Mouse (Mus musculus) stomach, postnatal 0 days (tissue): ENCODE measurements around the gene Pbx3. TPM values are rescaled to one million over a fixed set of nuclear protein-coding genes. Genes with fewer than 3 reads are reported as not detected.

Experiments
- ATAC-seq: fragments of 200-750 bp; cut with Nextera tagmentation; 2 replicates; pipeline ENCODE4 v1.8.0; 2017; ENCODE audit not compliant: low FRiP score, low TSS enrichment
- DNase-seq: peaks from one replicate; pipeline ENCODE4 v3.0.0-alpha.2; 2016; ENCODE audit warnings: low spot score
- H3K27ac ChIP-seq: fragments of 300-500 bp; sonication (generic); replicated peaks from 2 replicates; pipeline ENCODE4 v1.5.1; 2014; ENCODE audit warnings: mild to moderate bottlenecking, control low read depth
- H3K27me3 ChIP-seq: fragments of 300-500 bp; sonication (generic); 2 replicates; pipeline ENCODE4 v1.6.1; 2014; ENCODE audit warnings: low read length; ENCODE audit not compliant: control insufficient read depth, insufficient read depth
- H3K36me3 ChIP-seq: fragments of 300-500 bp; sonication (generic); 2 replicates; pipeline ENCODE4 v1.6.1; 2014; ENCODE audit warnings: low read length, mixed read lengths; ENCODE audit not compliant: control insufficient read depth, insufficient read depth
- H3K4me1 ChIP-seq: fragments of 300-500 bp; sonication (generic); replicated peaks from 2 replicates; pipeline ENCODE4 v1.6.1; 2014; ENCODE audit warnings: antibody characterized with exemption; ENCODE audit not compliant: control insufficient read depth, insufficient read depth
- H3K4me2 ChIP-seq: fragments of 300-500 bp; sonication (generic); replicated peaks from 2 replicates; pipeline ENCODE4 v1.6.1; 2014; ENCODE audit warnings: low read depth, mild to moderate bottlenecking, control low read depth, moderate library complexity
- H3K4me3 ChIP-seq: fragments of 300-500 bp; sonication (generic); 2 replicates; pipeline ENCODE4 v1.5.1; 2014; ENCODE audit warnings: low read depth, low read length, control low read depth
- H3K9ac ChIP-seq: fragments of 300-500 bp; sonication (generic); 2 replicates; pipeline ENCODE4 v1.6.1; 2014; ENCODE audit warnings: mild to moderate bottlenecking, low read length, control low read depth, mixed read lengths
- H3K9me3 ChIP-seq: fragments of 300-500 bp; sonication (generic); 2 replicates; pipeline ENCODE4 v1.6.1; 2016; ENCODE audit warnings: low read length; ENCODE audit not compliant: control insufficient read depth
- CTCF ChIP-seq: IDR thresholded peaks from 2 replicates; pipeline ENCODE4 v1.5.1; 2016; ENCODE audit warnings: antibody characterized with exemption, low read depth, mild to moderate bottlenecking, moderate library complexity
- EP300 ChIP-seq: optimal IDR thresholded peaks from 2 replicates; pipeline ENCODE3; 2016; ENCODE audit warnings: antibody characterized with exemption
- WGBS: fragments of 180-500 bp; shearing (Covaris S2); extraction: QIAGEN DNeasy Blood & Tissue Kit; methylation state at CpG from one replicate; pipeline ENCODE4 v1.1.7; 2014; 5-methylcytosine and 5-hydroxymethylcytosine counted together
- polyA plus RNA-seq: library from polyadenylated mRNA; unstranded; fragments of >200 nt; fragmentation: Nextera tagmentation; extraction: Ambion mirVana; gene quantifications from 2 replicates; pipeline ENCODE4 v1.2.1, GENCODE M21; 2015

The Pbx3 gene
- polyA plus RNA-seq, 1 experiment from 2014 or later = 11.6 TPM

DNA sequence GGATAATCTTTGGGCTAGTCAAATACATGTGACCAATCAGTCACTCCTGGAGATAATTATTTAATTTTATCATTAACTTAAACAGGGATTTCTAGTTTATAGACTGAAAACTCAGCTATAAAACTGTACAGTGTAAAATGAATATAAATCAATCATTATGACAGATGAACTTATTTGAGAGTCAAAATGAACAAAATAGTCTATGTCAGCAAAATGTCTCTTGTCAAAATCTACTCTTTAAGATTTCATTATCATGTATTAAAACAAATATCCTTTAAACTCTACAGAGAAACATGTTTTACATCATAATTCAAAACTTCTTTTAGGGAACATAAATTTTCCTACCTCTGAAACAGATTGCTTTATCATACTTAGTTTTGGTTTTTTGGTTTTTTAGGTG is 20.9 kb downstream of the Pbx3 start:
- H3K27me3 ChIP-seq = no peaks in the 10 kb centered on the region
- H3K4me3 ChIP-seq = no peak overlapping the region
- H3K36me3 ChIP-seq = no peaks in the 10 kb centered on the region
- H3K4me1 ChIP-seq = no peaks in the 10 kb centered on the region
- no peak overlapping the region for H3K27ac ChIP-seq
- DNase-seq = no peak
- no peak overlapping the region for H3K9ac ChIP-seq
- H3K9me3 ChIP-seq = no peaks in the 10 kb centered on the region
- TF ChIP-seq EP300 = no peak
- TF ChIP-seq CTCF = no peak
- no peak for ATAC-seq
- no peak overlapping the region for H3K4me2 ChIP-seq

DNA sequence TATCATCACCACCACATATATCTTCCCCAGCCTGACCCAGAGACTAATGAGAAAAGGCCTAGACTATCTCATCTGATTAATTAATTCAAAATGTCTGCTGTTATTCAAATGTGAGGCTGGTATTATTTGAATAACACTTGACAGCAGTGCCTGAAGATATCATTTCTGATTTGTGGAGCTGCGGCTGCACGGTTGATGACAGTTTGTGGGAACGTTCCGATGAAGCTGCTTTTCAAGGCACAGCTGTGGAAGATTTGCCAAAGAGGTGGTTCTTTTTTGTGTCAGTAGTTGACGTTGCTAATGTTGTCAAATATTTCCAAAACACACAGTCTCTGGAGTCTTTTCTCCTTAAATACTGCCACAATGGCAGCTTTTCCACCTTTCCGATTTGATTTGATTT is 25.8 kb downstream of the Pbx3 start:
- H3K27me3 ChIP-seq = no peaks in the 10 kb centered on the region
- H3K9ac ChIP-seq = no peak overlapping the region
- H3K4me1 ChIP-seq = no peaks in the 10 kb centered on the region
- 64% methylated on average over 6 of the region's 6 CpGs for WGBS
- ATAC-seq (no peak), DNase-seq (no peak)
- no peak overlapping the region for H3K4me3 ChIP-seq
- no peaks in the 10 kb centered on the region for H3K36me3 ChIP-seq
- no peak overlapping the region for H3K27ac ChIP-seq
- TF ChIP-seq CTCF (no peak), EP300 (no peak)
- H3K4me2 ChIP-seq = no peak overlapping the region
- H3K9me3 ChIP-seq = no peaks in the 10 kb centered on the region

DNA sequence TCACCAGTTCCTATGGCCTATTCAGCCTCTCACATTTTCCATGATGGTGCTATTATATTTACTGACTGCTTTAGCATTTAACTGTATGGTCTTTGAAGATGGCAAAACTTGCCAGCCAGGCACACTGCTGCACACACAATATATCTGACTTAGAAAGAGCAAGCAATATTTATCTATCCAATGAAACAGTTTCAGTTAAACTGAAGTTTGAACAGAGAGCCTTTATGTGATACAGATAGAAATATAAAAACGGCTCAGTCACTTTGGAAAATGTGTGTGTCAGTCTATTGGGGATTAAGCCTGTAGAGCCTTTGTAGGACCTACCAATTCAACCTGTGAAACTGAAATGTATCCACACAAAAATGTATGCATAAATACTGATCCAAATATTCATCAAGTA is 74.3 kb downstream of the Pbx3 start:
- no peak for TF ChIP-seq CTCF
- no peak for TF ChIP-seq EP300
- H3K4me2 ChIP-seq = no peak overlapping the region
- DNase-seq = no peak

DNA sequence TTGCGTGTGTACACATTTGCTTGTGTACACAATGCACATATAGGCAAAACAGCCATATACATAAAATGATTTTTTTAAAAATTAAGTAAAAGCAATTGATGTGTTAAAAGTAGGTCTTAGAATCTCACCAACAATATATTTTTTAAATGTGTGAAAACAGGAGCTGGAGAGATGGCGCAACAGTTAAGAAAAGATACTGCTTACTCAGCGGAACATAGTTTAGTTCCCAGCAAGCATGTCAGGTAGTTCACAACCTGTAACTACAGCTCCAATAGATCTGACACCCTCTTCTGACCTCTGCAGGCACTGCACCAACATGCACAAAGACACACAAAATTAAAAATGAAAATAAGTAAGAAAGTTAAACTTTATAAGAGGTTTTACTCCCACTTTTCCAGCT is 74.7 kb downstream of the Pbx3 start:
- DNase-seq = no peak
- no peaks in the 10 kb centered on the region for H3K36me3 ChIP-seq
- WGBS = 96% methylated on average over 3 of the region's 3 CpGs
- H3K27me3 ChIP-seq = no peaks in the 10 kb centered on the region
- no peak overlapping the region for H3K27ac ChIP-seq
- no peak overlapping the region for H3K4me3 ChIP-seq
- ATAC-seq = no peak
- H3K4me2 ChIP-seq = no peak overlapping the region
- H3K4me1 ChIP-seq = no peaks in the 10 kb centered on the region
- TF ChIP-seq CTCF = no peak
- TF ChIP-seq EP300 = no peak
- H3K9ac ChIP-seq = no peak overlapping the region
- no peaks in the 10 kb centered on the region for H3K9me3 ChIP-seq

More for the DNA sequence above, 74.3 kb downstream of the Pbx3 start:
- Histone ChIP-seq H3K9me3 (no peaks in the 10 kb centered on the region), H3K27me3 (no peaks in the 10 kb centered on the region), H3K27ac (no peak overlapping the region), H3K4me3 (no peak overlapping the region), H3K4me1 (no peaks in the 10 kb centered on the region), H3K36me3 (no peaks in the 10 kb centered on the region), H3K9ac (no peak overlapping the region)
- ATAC-seq = no peak
- 64% methylated on average over 1 of the region's 1 CpGs for WGBS

DNA sequence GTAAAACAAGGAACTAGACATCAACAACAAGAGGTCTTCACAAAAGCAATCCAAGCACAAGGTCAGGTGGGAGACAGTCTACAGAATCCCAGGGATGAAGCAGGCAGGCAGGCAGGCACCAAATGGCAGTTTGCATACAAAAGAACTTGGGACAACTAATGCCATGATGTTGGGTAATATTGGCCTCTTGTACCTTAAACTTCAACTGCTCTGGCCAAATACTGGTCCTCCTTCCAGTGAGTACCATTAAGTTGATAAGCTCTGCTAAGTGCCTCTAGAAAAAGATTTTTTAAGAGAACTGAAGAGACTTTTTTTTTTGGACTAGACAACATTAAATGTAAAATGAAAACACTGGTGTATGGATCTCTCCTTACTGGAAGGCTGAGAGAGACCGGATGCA is 83.2 kb downstream of the Pbx3 start:
- Histone ChIP-seq H3K9ac (no peak overlapping the region), H3K4me2 (no peak overlapping the region), H3K27me3 (no peaks in the 10 kb centered on the region), H3K4me1 (no peaks in the 10 kb centered on the region), H3K27ac (no peak overlapping the region), H3K36me3 (no peaks in the 10 kb centered on the region), H3K4me3 (no peak overlapping the region), H3K9me3 (no peaks in the 10 kb centered on the region)
- TF ChIP-seq EP300 (no peak), CTCF (no peak)
- DNase-seq = no peak
- 77% methylated on average over 1 of the region's 1 CpGs for WGBS
- ATAC-seq = no peak

- TF ChIP-seq EP300 (no peak), CTCF (no peak)
- Histone ChIP-seq H3K36me3 (no peaks in the 10 kb centered on the region), H3K27me3 (no peaks in the 10 kb centered on the region), H3K9ac (no peak overlapping the region), H3K4me2 (no peak overlapping the region), H3K4me1 (no peaks in the 10 kb centered on the region), H3K4me3 (no peak overlapping the region), H3K9me3 (no peaks in the 10 kb centered on the region), H3K27ac (no peak overlapping the region)
- 68% methylated on average over 2 of the region's 2 CpGs for WGBS
- DNase-seq (no peak), ATAC-seq (no peak)
Measured at GRCm38 (mm10) chr2:34284239-34284638, 88.7 kb downstream of the Pbx3 start.
